Mouse (Mus musculus) stomach, embryonic 16.5 days (tissue): ENCODE data around the gene Fbxo24. TPM values are rescaled to one million over a fixed set of nuclear protein-coding genes. Genes with fewer than 3 reads are reported as not detected.
"Not testable (repeated sequence)": the region's sequence is repeated elsewhere in the genome, so short reads cannot be mapped to it uniquely, and the experiment has no call there.

Experiments used
- ATAC-seq: fragments of 200-750 bp; cut with Nextera tagmentation; 2 replicates; pipeline ENCODE4 v1.8.0; 2017; ENCODE audit warnings: moderate number of reproducible peaks, moderate TSS enrichment; ENCODE audit not compliant: insufficient read depth, low FRiP score
- H3K27ac ChIP-seq: fragments of 300-500 bp; sonication (generic); 2 replicates; pipeline ENCODE4 v1.5.1; 2014; ENCODE audit warnings: low read length
- H3K27me3 ChIP-seq: fragments of 300-500 bp; sonication (generic); 2 replicates; pipeline ENCODE4 v1.6.1; 2014; ENCODE audit warnings: low read length, control low read depth, mixed read lengths; ENCODE audit not compliant: control insufficient read depth, insufficient read depth
- H3K36me3 ChIP-seq: fragments of 300-500 bp; sonication (generic); 2 replicates; pipeline ENCODE4 v1.6.1; 2014; ENCODE audit warnings: low read length; ENCODE audit not compliant: control insufficient read depth, insufficient read depth
- H3K4me1 ChIP-seq: fragments of 300-500 bp; sonication (generic); 2 replicates; pipeline ENCODE4 v1.6.1; 2014; ENCODE audit warnings: low read length, control low read depth, mixed read lengths; ENCODE audit not compliant: control insufficient read depth, insufficient read depth
- H3K4me2 ChIP-seq: fragments of 300-500 bp; sonication (generic); 2 replicates; pipeline ENCODE4 v1.6.1; 2014; ENCODE audit warnings: low read depth, low read length, mixed read lengths
- H3K4me3 ChIP-seq: fragments of 300-500 bp; sonication (generic); replicated peaks from 2 replicates; pipeline ENCODE4 v1.5.1; 2014; ENCODE audit warnings: mild to moderate bottlenecking, low read length
- H3K9ac ChIP-seq: fragments of 300-500 bp; sonication (generic); 2 replicates; pipeline ENCODE4 v1.6.1; 2014; ENCODE audit warnings: low read length
- H3K9me3 ChIP-seq: fragments of 300-500 bp; sonication (generic); replicated peaks from 2 replicates; pipeline ENCODE4 v1.6.1; 2016; ENCODE audit warnings: low read length, control low read depth; ENCODE audit not compliant: control insufficient read depth
- WGBS: fragments of 180-500 bp; shearing (Covaris S2); extraction: QIAGEN DNeasy Blood & Tissue Kit; methylation state at CpG from one replicate; pipeline ENCODE4 v1.1.7; 2014; 5-methylcytosine and 5-hydroxymethylcytosine counted together
- polyA plus RNA-seq: library from polyadenylated mRNA; unstranded; fragments of >200 nt; fragmentation: Nextera tagmentation; extraction: Ambion mirVana; gene quantifications from 2 replicates; pipeline ENCODE4 v1.2.1, GENCODE M21; 2015

Fbxo24 gene
- polyA plus RNA-seq, 1 experiment from 2014 or later, result 0.09 TPM

- H3K27me3 ChIP-seq, result no peaks in the 10 kb centered on the region
- WGBS, result 36% methylated on average over 9 of the region's 9 CpGs
- no peak for ATAC-seq
- peak overlapping the region; percentile 76 for H3K9ac ChIP-seq
- H3K4me1 ChIP-seq, result peaks cover 42% of the 10 kb centered on the region
- peak overlapping the region; percentile 92 for H3K27ac ChIP-seq
- H3K9me3 ChIP-seq, result no peaks in the 10 kb centered on the region
- peak overlapping the region; percentile 92 for H3K4me2 ChIP-seq
- peak overlapping the region; percentile 66 for H3K4me3 ChIP-seq
- no peaks in the 10 kb centered on the region for H3K36me3 ChIP-seq
These were observed 2.4 kb upstream of the Fbxo24 start for GRCm38 (mm10) chr5:137631171-137631570.

GRCm38 (mm10) chr5:137630602-137631001 is 1.8 kb upstream of the Fbxo24 start:
- Histone ChIP-seq H3K36me3 (no peaks in the 10 kb centered on the region), H3K4me3 (peak overlapping the region; percentile 66), H3K4me2 (peak overlapping the region; percentile 92), H3K9me3 (no peaks in the 10 kb centered on the region), H3K27me3 (no peaks in the 10 kb centered on the region), H3K9ac (peak overlapping the region; percentile 76), H3K4me1 (peaks cover 42% of the 10 kb centered on the region), H3K27ac (peak overlapping the region; percentile 92)
- ATAC-seq, result no peak
- WGBS, result 7% methylated on average over 3 of the region's 3 CpGs

- Histone ChIP-seq H3K36me3 (no peaks in the 10 kb centered on the region), H3K4me1 (peaks cover 42% of the 10 kb centered on the region), H3K4me2 (peak overlapping the region; percentile 92), H3K27me3 (no peaks in the 10 kb centered on the region), H3K27ac (peak overlapping the region; percentile 92), H3K9ac (peak overlapping the region; percentile 76), H3K9me3 (no peaks in the 10 kb centered on the region), H3K4me3 (peak overlapping the region; percentile 66)
- WGBS, result 13% methylated on average over 6 of the region's 6 CpGs
- ATAC-seq, result peak; percentile 6; the same call in 1 of the 2 replicates
These were observed 1.2 kb upstream of the Fbxo24 start for GRCm38 (mm10) chr5:137629906-137630545.

- Histone ChIP-seq H3K4me3 (peak overlapping the region; percentile 66), H3K4me2 (peak overlapping the region; percentile 92), H3K9ac (peak overlapping the region; percentile 76), H3K27ac (peak overlapping the region; percentile 92), H3K36me3 (no peaks in the 10 kb centered on the region), H3K9me3 (no peaks in the 10 kb centered on the region), H3K4me1 (peaks cover 45% of the 10 kb centered on the region), H3K27me3 (no peaks in the 10 kb centered on the region)
- WGBS, result 0% methylated on average over 23 of the region's 23 CpGs
- peak; percentile 3; the same call in 1 of the 2 replicates for ATAC-seq
These were observed 512 bp upstream of the Fbxo24 start for GRCm38 (mm10) chr5:137629306-137629721.

GRCm38 (mm10) chr5:137627991-137628390 is 811 bp downstream of the Fbxo24 start:
- H3K27me3 ChIP-seq, result no peaks in the 10 kb centered on the region
- peaks cover 41% of the 10 kb centered on the region for H3K4me1 ChIP-seq
- no peaks in the 10 kb centered on the region for H3K9me3 ChIP-seq
- ATAC-seq, result no peak
- H3K4me3 ChIP-seq, result peak overlapping the region; percentile 66
- peak overlapping the region; percentile 60 for H3K4me2 ChIP-seq
- WGBS, result 3% methylated on average over 9 of the region's 9 CpGs
- peak overlapping the region; percentile 76 for H3K9ac ChIP-seq
- H3K36me3 ChIP-seq, result no peaks in the 10 kb centered on the region
- peak overlapping the region; percentile 94 for H3K27ac ChIP-seq

- peaks cover 8% of the 10 kb centered on the region; the same call in 1 of the 2 replicates for H3K4me1 ChIP-seq
- 74% methylated on average over 11 of the region's 11 CpGs for WGBS
These were observed 4.8 kb downstream of the Fbxo24 start for GRCm38 (mm10) chr5:137623937-137624530.

GRCm38 (mm10) chr5:137615347-137615746 is 13.5 kb downstream of the Fbxo24 start:
- H3K9ac ChIP-seq, result no peak overlapping the region
- 73% methylated on average over 7 of the region's 7 CpGs for WGBS
- no peaks in the 10 kb centered on the region for H3K9me3 ChIP-seq
- no peak overlapping the region for H3K4me2 ChIP-seq
- no peak for ATAC-seq
- H3K27me3 ChIP-seq, result no peaks in the 10 kb centered on the region
- H3K36me3 ChIP-seq, result no peaks in the 10 kb centered on the region
- no peak overlapping the region; the same call in 1 of the 2 replicates for H3K27ac ChIP-seq
- H3K4me1 ChIP-seq, result peaks cover 29% of the 10 kb centered on the region
- no peak overlapping the region for H3K4me3 ChIP-seq

More at GRCm38 (mm10) chr5:137623937-137624530, 4.8 kb downstream of the Fbxo24 start:
- Histone ChIP-seq H3K4me2 (no peak overlapping the region), H3K27me3 (no peaks in the 10 kb centered on the region), H3K9ac (peak overlapping the region; percentile 29; the same call in 1 of the 2 replicates), H3K4me3 (no peak overlapping the region), H3K27ac (no peak overlapping the region), H3K9me3 (no peaks in the 10 kb centered on the region), H3K36me3 (no peaks in the 10 kb centered on the region)
- ATAC-seq, result no peak

- not testable (repeated sequence) for H3K4me2 ChIP-seq, H3K27ac ChIP-seq, H3K36me3 ChIP-seq, H3K9ac ChIP-seq, H3K4me3 ChIP-seq, H3K27me3 ChIP-seq, ATAC-seq, H3K9me3 ChIP-seq
- peaks cover 33% of the 10 kb centered on the region for H3K4me1 ChIP-seq
- WGBS, result 77% methylated on average over 2 of the region's 2 CpGs
These were observed 13.9 kb downstream of the Fbxo24 start for GRCm38 (mm10) chr5:137614921-137615320.

GRCm38 (mm10) chr5:137613550-137613949 is 15.3 kb downstream of the Fbxo24 start, which contains the start of gene Pcolce:
Pcolce (minus strand) TSS chr5:137613784.
- no peak within 1 kb of the TSS for H3K4me2 ChIP-seq
- peak within 1 kb of the TSS; percentile 6 for H3K9ac ChIP-seq

More at GRCm38 (mm10) chr5:137613550-137613949, 15.3 kb downstream of the Fbxo24 start, which contains the start of gene Pcolce:
- Histone ChIP-seq H3K4me3 (no peak within 1 kb of the TSS), H3K27ac (peak within 1 kb of the TSS; percentile 95), H3K9me3 (no peaks in the 10 kb centered on the region), H3K36me3 (no peaks in the 10 kb centered on the region), H3K4me1 (peaks cover 43% of the 10 kb centered on the region), H3K27me3 (no peaks in the 10 kb centered on the region)
- ATAC-seq, result peak; percentile 75; the same call in 1 of the 2 replicates
- 35% methylated on average over 11 of the region's 11 CpGs for WGBS
